Mouse (Mus musculus): ENCODE data around the gene Pdia6. TPM values are rescaled to one million over a fixed set of nuclear protein-coding genes. Genes with fewer than 3 reads are reported as not detected.

The Pdia6 gene
- total and polyA plus RNA-seq, 3 experiments: 36.2 to 122 (median 106) TPM

DNA sequence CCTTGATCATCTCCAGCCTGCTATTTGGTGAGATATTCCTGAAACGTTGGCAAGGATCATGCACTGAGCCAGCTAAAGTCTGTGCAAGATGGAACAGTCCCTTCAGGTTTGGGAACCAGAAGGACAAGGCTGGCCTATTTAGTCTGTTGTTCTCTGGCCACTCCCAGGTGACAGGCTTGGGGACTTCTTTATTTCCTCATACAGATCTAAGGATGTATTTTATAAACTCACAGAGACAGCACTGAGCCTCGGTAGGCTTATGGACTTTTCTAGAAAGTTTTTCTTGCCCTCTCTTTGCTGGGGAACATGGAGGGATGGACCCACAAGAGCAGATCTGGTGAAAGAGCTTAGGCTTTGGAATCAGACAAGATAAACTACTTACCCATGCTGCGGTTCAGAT lies 62.9 kb downstream of the Pdia6 start, which contains the start of gene Atp6v1c2:
Atp6v1c2 (minus strand) TSS at position 101 of the 400 bp plus-strand sequence.
- no peaks in the 10 kb centered on the region for H3K36me3 ChIP-seq (ENCODE audit: control insufficient read depth, insufficient read depth, low read length)
- H3K9ac ChIP-seq (ENCODE audit: low read depth, low read length): no peak within 1 kb of the TSS
- WGBS: 70% methylated on average over 3 of the region's 3 CpGs
- no peak for DNase-seq
- no peak within 1 kb of the TSS for H3K27ac ChIP-seq
- H3K79me2 ChIP-seq (replicated peaks; ENCODE audit: control insufficient read depth, insufficient read depth, low read length): no peaks in the 10 kb centered on the region
- H3K4me1 ChIP-seq (ENCODE audit: control insufficient read depth, insufficient read depth, low read length): no peaks in the 10 kb centered on the region
- TF ChIP-seq POLR2A (IDR thresholded peaks at IDR 0.05; ENCODE audit: insufficient read depth, low read depth, low read length): no peak
- no peak for TF ChIP-seq CTCF (IDR thresholded peaks at IDR 0.05)
- no peak for TF ChIP-seq EP300 (IDR thresholded peaks at IDR 0.05; ENCODE audit: insufficient read depth, low read depth, low read length)
- H3K27me3 ChIP-seq (ENCODE audit: control insufficient read depth, insufficient read depth, low read length): peaks cover 8% of the 10 kb centered on the region
- intact Hi-C loops (cut with DNase I): no loop called here
- no peak within 1 kb of the TSS for H3K4me3 ChIP-seq

DNA sequence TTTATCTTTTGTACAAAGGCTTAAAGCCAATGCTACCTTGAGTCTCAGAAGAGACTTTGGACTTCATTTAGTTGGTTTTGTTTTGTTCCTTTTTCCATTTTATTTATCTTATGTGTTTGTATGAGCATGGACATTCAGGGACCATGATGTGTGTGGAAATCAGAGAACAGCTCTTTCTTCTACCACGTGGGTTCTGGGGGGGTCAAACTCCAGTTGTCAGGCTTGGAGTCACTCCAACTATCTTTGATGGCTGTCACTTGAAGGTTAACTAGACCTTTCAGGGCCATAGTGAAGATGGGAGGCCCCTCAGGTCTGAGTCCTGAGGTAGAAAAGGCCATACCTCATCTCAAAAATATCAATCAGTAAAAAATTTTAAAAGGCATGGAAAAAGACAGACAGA lies 67.1 kb downstream of the Pdia6 start:
- 7% methylated on average over 1 of the region's 1 CpGs for WGBS
- H3K4me1 ChIP-seq (ENCODE audit: control insufficient read depth, insufficient read depth, low read length): no peaks in the 10 kb centered on the region
- H3K9ac ChIP-seq (ENCODE audit: low read depth, low read length): no peak overlapping the region
- intact Hi-C loops (cut with DNase I): no loop called here
- H3K27me3 ChIP-seq (ENCODE audit: control insufficient read depth, insufficient read depth, low read length): no peaks in the 10 kb centered on the region; the same call in 1 of the 2 replicates
- H3K36me3 ChIP-seq (ENCODE audit: control insufficient read depth, insufficient read depth, low read length): no peaks in the 10 kb centered on the region
- no peak overlapping the region for H3K27ac ChIP-seq
- TF ChIP-seq EP300 (IDR thresholded peaks at IDR 0.05; ENCODE audit: insufficient read depth, low read depth, low read length) (no peak), CTCF (IDR thresholded peaks at IDR 0.05) (no peak), POLR2A (IDR thresholded peaks at IDR 0.05; ENCODE audit: insufficient read depth, low read depth, low read length) (no peak)
- H3K4me3 ChIP-seq: no peak overlapping the region
- no peak for DNase-seq
- no peaks in the 10 kb centered on the region for H3K79me2 ChIP-seq (replicated peaks; ENCODE audit: control insufficient read depth, insufficient read depth, low read length)

Other genes starting within 250 kb of the Pdia6 start
- not detected for gene Kcnf1, start 89.7 kb upstream of the Pdia6 start, total RNA-seq (2021)
- gene Kcnf1, start 89.7 kb upstream of the Pdia6 start, polyA plus RNA-seq (2012; rRNA removed): 0.04 and 0.12 TPM in 2 replicates
- gene Atp6v1c2, start 62.8 kb downstream of the Pdia6 start, total RNA-seq (2021): not detected
- 0.15 and 0.94 TPM in 2 replicates for gene Atp6v1c2, start 62.8 kb downstream of the Pdia6 start, polyA plus RNA-seq (2012; rRNA removed)
- 1 to 10 TPM; 8.0 to 8.1 TPM for gene Nol10, start 81.9 kb downstream of the Pdia6 start, total RNA-seq (2021)
- gene Nol10, start 81.9 kb downstream of the Pdia6 start, polyA plus RNA-seq (2012; rRNA removed): 2.7 and 4.3 TPM in 2 replicates